In genomic region chr19:6980381-6981093, GRCm38 (mm10) we compare ENCODE assay signal across 8 mouse cellular contexts. TPM values are rescaled to one million over a fixed set of nuclear protein-coding genes. Genes with fewer than 3 reads are reported as not detected.
A peak's percentile ranks its signal among the peaks of the same experiment; 100 is the strongest.
DNase-seq lines count a peak whose midpoint lies in the region; ATAC-seq and TF ChIP-seq lines count a peak whose summit lies in the region.

Fkbp2 (minus strand) TSS chr19:6980501.

- WGBS in hindbrain, postnatal 0 days, result 2% methylated on average over 38 of the region's 38 CpGs

- DNase-seq in ZHBTc4 (ENCODE audit: low read depth, low spot score), result peak; percentile 99
- DNase-seq in gastrocnemius, adult 2 months, result peak; percentile 99
- DNase-seq in hindbrain, postnatal 0 days (ENCODE audit: low spot score), result peak; percentile 100
- peak; percentile 97 to 98 for DNase-seq in left cerebral cortex, adult 2 months (ENCODE audit: extremely low spot score in 1 of 2, low spot score in 2 of 2)
- DNase-seq in right cerebral cortex, adult 2 months (ENCODE audit: low spot score in 2 of 2), result peak; percentile 98
- DNase-seq in urinary bladder, postnatal 36 days (ENCODE audit: low spot score in 2 of 2), result peak; percentile 98

- H3K9ac ChIP-seq in hindbrain, postnatal 0 days (replicated peaks; ENCODE audit: low read length), result peak within 1 kb of the TSS; percentile 79

- peak within 1 kb of the TSS; percentile 76 for H3K4me2 ChIP-seq in hindbrain, postnatal 0 days (ENCODE audit: low read depth, low read length)

- peak within 1 kb of the TSS; percentile 95 for H3K4me3 ChIP-seq in gastrocnemius, adult 2 months
- peak within 1 kb of the TSS; percentile 68 for H3K4me3 ChIP-seq in hindbrain, postnatal 0 days (ENCODE audit: low read length)
- peak within 1 kb of the TSS; percentile 91 for H3K4me3 ChIP-seq in left cerebral cortex, adult 2 months

- peaks cover 23% of the 10 kb centered on the region; the same call in 1 of the 2 replicates for H3K36me3 ChIP-seq in hindbrain, postnatal 0 days (ENCODE audit: insufficient read depth, low read length)

- peak; percentile 53 for ATAC-seq in common myeloid progenitor, adult 5-6 weeks (replicated peaks; ENCODE audit: low read depth, poor library complexity, severe bottlenecking)
- ATAC-seq in hindbrain, postnatal 0 days, result peak; percentile 86
- peak; percentile 64 for ATAC-seq in megakaryocyte, adult 5-6 weeks (ENCODE audit: poor library complexity, severe bottlenecking)

- no peaks in the 10 kb centered on the region for H3K9me3 ChIP-seq in hindbrain, postnatal 0 days (ENCODE audit: low read length)

- no peaks in the 10 kb centered on the region for H3K27me3 ChIP-seq in hindbrain, postnatal 0 days (ENCODE audit: insufficient read depth, low read length)

- intact Hi-C loops in gastrocnemius, adult 2 months (cut with DNase I), result no loop called here
- intact Hi-C loops in left cerebral cortex, adult 2 months (cut with DNase I), result no loop called here

- peak within 1 kb of the TSS; percentile 100 for H3K27ac ChIP-seq in gastrocnemius, adult 2 months
- H3K27ac ChIP-seq in hindbrain, postnatal 0 days, result peak within 1 kb of the TSS; percentile 96
- H3K27ac ChIP-seq in left cerebral cortex, adult 2 months, result peak within 1 kb of the TSS; percentile 99

- TF ChIP-seq CTCF in gastrocnemius, adult 2 months (IDR thresholded peaks at IDR 0.05), result no peak
- TF ChIP-seq CTCF in hindbrain, postnatal 0 days (IDR thresholded peaks at IDR 0.05; ENCODE audit: low read depth), result no peak
- no peak for TF ChIP-seq CTCF in left cerebral cortex, adult 2 months (IDR thresholded peaks at IDR 0.05)

- peaks cover 30% of the 10 kb centered on the region for H3K4me1 ChIP-seq in hindbrain, postnatal 0 days (ENCODE audit: insufficient read depth, low read length)

RNA-seq across cellular contexts. Expression of gene Fkbp2, which starts in this region (rescaled TPM):
- 136 and 154 TPM in 2 replicates for total RNA-seq in common myeloid progenitor, adult 5-6 weeks (2017)
- 10 to 100 TPM in 1 of 2 experiments, 1 to 10 TPM in 1; 7.9 to 11.2 TPM for total RNA-seq in gastrocnemius, adult 2 months (2021)
- 8.3 and 29.2 TPM in 2 replicates for total RNA-seq in hindbrain, postnatal 0 days (2014; rRNA removed)
- 169 and 177 TPM in 2 replicates for polyA plus RNA-seq in hindbrain, postnatal 0 days (2015; fragmentation: Nextera tagmentation; extraction: Ambion mirVana)
- 100 to 1,000 TPM; 106 to 108 TPM for total RNA-seq in left cerebral cortex, adult 2 months (2021)
- total RNA-seq in megakaryocyte, adult 5-6 weeks (2015), result 127 and 145 TPM in 2 replicates
- 141 and 155 TPM in 2 replicates for total RNA-seq in megakaryocyte, adult 5-6 weeks (2017)

Comparison
In these comparisons a context has a peak if more than half of its experiments do, and no peak if none do; other contexts are left out.
1. Peak in every context shown above with its lines: DNase-seq, ATAC-seq, H3K4me3 ChIP-seq and H3K27ac ChIP-seq.